Comparison of ENCODE assay signal across 8 mouse cellular contexts in genomic region chr9:63378174-63378573, GRCm38 (mm10). TPM values are rescaled to one million over a fixed set of nuclear protein-coding genes. Genes with fewer than 3 reads are reported as not detected.
DNase-seq lines count a peak whose midpoint lies in the region; ATAC-seq and TF ChIP-seq lines count a peak whose summit lies in the region.

No protein-coding gene starts in this region.

- no peak for DNase-seq in lung, adult 2 months
- DNase-seq in lung, adult 18-20 months, result no peak
- DNase-seq in embryo, embryonic 9.5 days (ENCODE audit: extremely low spot score), result peak; percentile 7
- no peak for DNase-seq in intestine, embryonic 14.5 days (ENCODE audit: low spot score)
- no peak for DNase-seq in cerebellum, adult 9-11 months
- DNase-seq in kidney, adult 18-20 months, result no peak

- H3K9me3 ChIP-seq in intestine, embryonic 14.5 days (ENCODE audit: control insufficient read depth, low read length), result no peaks in the 10 kb centered on the region
- no peaks in the 10 kb centered on the region for H3K9me3 ChIP-seq in neural tube, embryonic 12.5 days

- H3K27me3 ChIP-seq in intestine, embryonic 14.5 days (replicated peaks; ENCODE audit: control insufficient read depth, insufficient read depth, low read length), result no peaks in the 10 kb centered on the region
- H3K27me3 ChIP-seq in neural tube, embryonic 12.5 days (replicated peaks), result no peaks in the 10 kb centered on the region

- TF ChIP-seq CTCF in lung, adult 2 months (IDR thresholded peaks at IDR 0.05; ENCODE audit: insufficient read depth, low read length), result no peak

- no peak for ATAC-seq in intestine, embryonic 14.5 days (replicated peaks; ENCODE audit: low FRiP score, low TSS enrichment, low read depth)
- ATAC-seq in neural tube, embryonic 12.5 days (ENCODE audit: low FRiP score, low read depth), result no peak
- no peak for ATAC-seq in megakaryocyte progenitor cell, adult 5-6 weeks (replicated peaks; ENCODE audit: poor library complexity)

- TF ChIP-seq POLR2A in lung, adult 2 months (IDR thresholded peaks at IDR 0.05; ENCODE audit: borderline replicate concordance, extremely low read depth, low read depth, low read length), result no peak

- H3K9ac ChIP-seq in intestine, embryonic 14.5 days (ENCODE audit: low read length), result peak overlapping the region; percentile 83
- H3K9ac ChIP-seq in neural tube, embryonic 12.5 days, result peak overlapping the region; percentile 95

- no peaks in the 10 kb centered on the region for H3K36me3 ChIP-seq in intestine, embryonic 14.5 days (ENCODE audit: control insufficient read depth, insufficient read depth, low read length)
- H3K36me3 ChIP-seq in neural tube, embryonic 12.5 days, result peaks cover 4% of the 10 kb centered on the region; the same call in 1 of the 2 replicates

- H3K4me3 ChIP-seq in lung, adult 2 months (replicated peaks; ENCODE audit: extremely low read depth, low read depth, low read length), result peak overlapping the region; percentile 94
- H3K4me3 ChIP-seq in intestine, embryonic 14.5 days (ENCODE audit: low read depth, low read length), result peak overlapping the region; percentile 68
- peak overlapping the region; percentile 89 for H3K4me3 ChIP-seq in neural tube, embryonic 12.5 days

- WGBS in lung, adult 2 months, result 15% methylated on average over 8 of the region's 8 CpGs
- WGBS in intestine, embryonic 14.5 days, result 16% methylated on average over 8 of the region's 8 CpGs
- 18% methylated on average over 8 of the region's 8 CpGs for WGBS in neural tube, embryonic 12.5 days

- H3K4me2 ChIP-seq in intestine, embryonic 14.5 days (ENCODE audit: low read length), result peak overlapping the region; percentile 63
- H3K4me2 ChIP-seq in neural tube, embryonic 12.5 days (replicated peaks), result peak overlapping the region; percentile 92

- peaks cover 3% of the 10 kb centered on the region; the same call in 1 of the 2 replicates for H3K4me1 ChIP-seq in lung, adult 2 months (ENCODE audit: control insufficient read depth, insufficient read depth, low read length)
- H3K4me1 ChIP-seq in intestine, embryonic 14.5 days (replicated peaks; ENCODE audit: control insufficient read depth, insufficient read depth, low read length), result peaks cover 18% of the 10 kb centered on the region
- peaks cover 27% of the 10 kb centered on the region for H3K4me1 ChIP-seq in neural tube, embryonic 12.5 days

- peak overlapping the region; percentile 79 for H3K27ac ChIP-seq in intestine, embryonic 14.5 days (ENCODE audit: low read depth)
- H3K27ac ChIP-seq in neural tube, embryonic 12.5 days, result no peak overlapping the region

RNA-seq across cellular contexts. Expression of gene Map2k5, which starts 0.5 kb away (rescaled TPM):
- polyA plus RNA-seq in lung, adult 2 months (2012; rRNA removed), result 38.0 and 45.8 TPM in 2 replicates
- polyA plus RNA-seq in intestine, embryonic 14.5 days (2014; fragmentation: Nextera tagmentation; extraction: Ambion mirVana), result 30.8 and 31.2 TPM in 2 replicates
- 45.0 and 45.9 TPM in 2 replicates for polyA plus RNA-seq in neural tube, embryonic 12.5 days (2016; fragmentation: Nextera tagmentation; extraction: Ambion mirVana)
- 26.5 and 27.1 TPM in 2 replicates for total RNA-seq in megakaryocyte progenitor cell, adult 5-6 weeks (2015)
- 15.7 and 23.4 TPM in 2 replicates for total RNA-seq in megakaryocyte progenitor cell, adult 5-6 weeks (2017)

RNA-seq across cellular contexts. Expression of gene 2300009A05Rik, which starts 20.9 kb away (rescaled TPM):
- 36.0 and 58.5 TPM in 2 replicates for polyA plus RNA-seq in lung, adult 2 months (2012; rRNA removed)
- 50.1 and 55.7 TPM in 2 replicates for polyA plus RNA-seq in intestine, embryonic 14.5 days (2014; fragmentation: Nextera tagmentation; extraction: Ambion mirVana)
- polyA plus RNA-seq in neural tube, embryonic 12.5 days (2016; fragmentation: Nextera tagmentation; extraction: Ambion mirVana), result 54.9 and 65.9 TPM in 2 replicates
- 17.9 and 21.9 TPM in 2 replicates for total RNA-seq in megakaryocyte progenitor cell, adult 5-6 weeks (2015)
- 2.9 and 6.9 TPM in 2 replicates for total RNA-seq in megakaryocyte progenitor cell, adult 5-6 weeks (2017)
